ENCODE assay signal across 18 mouse cellular contexts in genomic region chr11:78693307-78693706, GRCm38 (mm10). TPM values are rescaled to one million over a fixed set of nuclear protein-coding genes. Genes with fewer than 3 reads are reported as not detected.
DNase-seq lines count a peak whose midpoint lies in the region; ATAC-seq and TF ChIP-seq lines count a peak whose summit lies in the region.
"Had no signal": no experiment of that assay in that cellular context is flagged by ENCODE, and none has a peak within 500 bp of the region (broad histone marks: within the 10 kb centered on the region; RNA-seq: fewer than 3 reads in every experiment).

No protein-coding gene starts in this region.

- no peak overlapping the region for H3K9ac ChIP-seq in hindbrain, embryonic 13.5 days
- H3K9ac ChIP-seq in hindbrain, postnatal 0 days (replicated peaks; ENCODE audit: low read length) = no peak overlapping the region
- H3K9ac ChIP-seq in midbrain, embryonic 12.5 days (replicated peaks) = no peak overlapping the region
- H3K9ac ChIP-seq in forebrain, embryonic 15.5 days (replicated peaks) = no peak overlapping the region
- H3K9ac ChIP-seq in neural tube, embryonic 13.5 days = no peak overlapping the region
- H3K9ac ChIP-seq: liver, embryonic 15.5 days had no signal

- H3K4me3 ChIP-seq in hindbrain, embryonic 13.5 days = no peak overlapping the region
- no peak overlapping the region for H3K4me3 ChIP-seq in hindbrain, postnatal 0 days (ENCODE audit: low read length)
- H3K4me3 ChIP-seq in midbrain, embryonic 12.5 days = no peak overlapping the region
- H3K4me3 ChIP-seq in midbrain, embryonic 10.5 days = no peak overlapping the region
- no peak overlapping the region for H3K4me3 ChIP-seq in forebrain, embryonic 15.5 days
- H3K4me3 ChIP-seq in neural tube, embryonic 13.5 days = no peak overlapping the region
- H3K4me3 ChIP-seq: liver, embryonic 15.5 days had no signal

- 97% methylated on average over 8 of the region's 8 CpGs for WGBS in hindbrain, embryonic 13.5 days
- 96% methylated on average over 8 of the region's 8 CpGs for whole genome bisulfite sequencing in hindbrain, postnatal 0 days
- 95% methylated on average over 8 of the region's 8 CpGs for WGBS in midbrain, embryonic 12.5 days
- WGBS in midbrain, embryonic 10.5 days = 95% methylated on average over 8 of the region's 8 CpGs
- 93% methylated on average over 8 of the region's 8 CpGs for WGBS in forebrain, embryonic 15.5 days
- WGBS in neural tube, embryonic 13.5 days = 94% methylated on average over 8 of the region's 8 CpGs

- no peaks in the 10 kb centered on the region for H3K36me3 ChIP-seq in hindbrain, embryonic 13.5 days
- H3K36me3 ChIP-seq in hindbrain, postnatal 0 days (ENCODE audit: insufficient read depth, low read length) = no peaks in the 10 kb centered on the region
- H3K36me3 ChIP-seq in midbrain, embryonic 12.5 days = no peaks in the 10 kb centered on the region
- peaks cover 10% of the 10 kb centered on the region for H3K36me3 ChIP-seq in midbrain, embryonic 10.5 days
- H3K36me3 ChIP-seq in forebrain, embryonic 15.5 days = no peaks in the 10 kb centered on the region
- no peaks in the 10 kb centered on the region for H3K36me3 ChIP-seq in neural tube, embryonic 13.5 days
- H3K36me3 ChIP-seq: liver, embryonic 15.5 days had no signal

- no peak for TF ChIP-seq CTCF in hindbrain, postnatal 0 days (IDR thresholded peaks at IDR 0.05; ENCODE audit: low read depth)

- no peak overlapping the region for H3K27ac ChIP-seq in hindbrain, embryonic 13.5 days
- no peak overlapping the region for H3K27ac ChIP-seq in hindbrain, postnatal 0 days
- H3K27ac ChIP-seq in midbrain, embryonic 12.5 days (replicated peaks) = no peak overlapping the region
- no peak overlapping the region for H3K27ac ChIP-seq in midbrain, embryonic 10.5 days (replicated peaks)
- no peak overlapping the region for H3K27ac ChIP-seq in forebrain, embryonic 15.5 days (replicated peaks)
- H3K27ac ChIP-seq in neural tube, embryonic 13.5 days (replicated peaks) = no peak overlapping the region
- H3K27ac ChIP-seq: kidney, postnatal 0 days; liver, embryonic 15.5 days; stomach, postnatal 0 days had no signal

- H3K4me1 ChIP-seq in hindbrain, embryonic 13.5 days (replicated peaks) = peaks cover 58% of the 10 kb centered on the region
- H3K4me1 ChIP-seq in hindbrain, postnatal 0 days (ENCODE audit: insufficient read depth, low read length) = peaks cover 26% of the 10 kb centered on the region
- peaks cover 43% of the 10 kb centered on the region for H3K4me1 ChIP-seq in midbrain, embryonic 12.5 days
- peaks cover 53% of the 10 kb centered on the region for H3K4me1 ChIP-seq in midbrain, embryonic 10.5 days
- peaks cover 74% of the 10 kb centered on the region for H3K4me1 ChIP-seq in forebrain, embryonic 15.5 days
- peaks cover 79% of the 10 kb centered on the region for H3K4me1 ChIP-seq in neural tube, embryonic 13.5 days (replicated peaks)

- no peak for DNase-seq in hindbrain, postnatal 0 days (ENCODE audit: low spot score)
- no peak for DNase-seq in midbrain, embryonic 10.5 days (ENCODE audit: low spot score)
- DNase-seq in thymus, postnatal 4 days = no peak
- no peak for DNase-seq in left cerebral cortex, adult 11 months (ENCODE audit: low spot score)
- DNase-seq: cerebellum, adult 2 months; embryo, embryonic 11 days; layer of hippocampus, adult 9-11 months; left cerebral cortex, postnatal 4 days; right cerebral cortex, adult 18-20 months; thymus, postnatal 25 days had no signal

- no peak for ATAC-seq in hindbrain, embryonic 13.5 days (ENCODE audit: low FRiP score)
- ATAC-seq in hindbrain, postnatal 0 days = no peak
- no peak for ATAC-seq in midbrain, embryonic 12.5 days (ENCODE audit: low FRiP score, low read depth)
- ATAC-seq in forebrain, embryonic 15.5 days (replicated peaks) = no peak
- no peak for ATAC-seq in neural tube, embryonic 13.5 days (ENCODE audit: low read depth)
- ATAC-seq: Patski had no signal

- H3K4me2 ChIP-seq in hindbrain, embryonic 13.5 days = peak overlapping the region; percentile 64
- no peak overlapping the region for H3K4me2 ChIP-seq in hindbrain, postnatal 0 days (ENCODE audit: low read depth, low read length)
- H3K4me2 ChIP-seq in midbrain, embryonic 12.5 days (replicated peaks) = peak overlapping the region; percentile 19; the same call in 1 of the 2 replicates
- H3K4me2 ChIP-seq in forebrain, embryonic 15.5 days (replicated peaks) = peak overlapping the region; percentile 56
- peak overlapping the region; percentile 72 for H3K4me2 ChIP-seq in neural tube, embryonic 13.5 days
- H3K4me2 ChIP-seq: liver, embryonic 15.5 days had no signal

- H3K9me3 ChIP-seq in hindbrain, embryonic 13.5 days = no peaks in the 10 kb centered on the region
- no peaks in the 10 kb centered on the region for H3K9me3 ChIP-seq in hindbrain, postnatal 0 days (ENCODE audit: low read length)
- H3K9me3 ChIP-seq in midbrain, embryonic 12.5 days = no peaks in the 10 kb centered on the region
- H3K9me3 ChIP-seq in midbrain, embryonic 10.5 days (replicated peaks) = no peaks in the 10 kb centered on the region
- H3K9me3 ChIP-seq in forebrain, embryonic 15.5 days = no peaks in the 10 kb centered on the region
- H3K9me3 ChIP-seq in neural tube, embryonic 13.5 days = no peaks in the 10 kb centered on the region
- H3K9me3 ChIP-seq: liver, embryonic 15.5 days had no signal

- no peaks in the 10 kb centered on the region for H3K27me3 ChIP-seq in hindbrain, embryonic 13.5 days
- H3K27me3 ChIP-seq in hindbrain, postnatal 0 days (ENCODE audit: insufficient read depth, low read length) = no peaks in the 10 kb centered on the region
- H3K27me3 ChIP-seq in midbrain, embryonic 12.5 days = no peaks in the 10 kb centered on the region
- H3K27me3 ChIP-seq in midbrain, embryonic 10.5 days (ENCODE audit: low read depth, poor library complexity, severe bottlenecking) = no peaks in the 10 kb centered on the region
- no peaks in the 10 kb centered on the region for H3K27me3 ChIP-seq in forebrain, embryonic 15.5 days
- no peaks in the 10 kb centered on the region for H3K27me3 ChIP-seq in neural tube, embryonic 13.5 days
- H3K27me3 ChIP-seq: liver, embryonic 15.5 days; Patski had no signal

RNA-seq across cellular contexts. Expression of gene Nlk, which starts 3.9 kb away (rescaled TPM):
- polyA plus RNA-seq in hindbrain, embryonic 13.5 days (2015; fragmentation: Nextera tagmentation; extraction: Ambion mirVana) = 29.9 and 31.8 TPM in 2 replicates
- 30.4 and 36.7 TPM in 2 replicates for total RNA-seq in hindbrain, postnatal 0 days (2014; rRNA removed)
- polyA plus RNA-seq in hindbrain, postnatal 0 days (2015; fragmentation: Nextera tagmentation; extraction: Ambion mirVana) = 20.0 and 20.6 TPM in 2 replicates
- polyA plus RNA-seq in midbrain, embryonic 12.5 days (2016; fragmentation: Nextera tagmentation; extraction: Ambion mirVana) = 25.4 and 26.0 TPM in 2 replicates
- 18.5 and 21.1 TPM in 2 replicates for polyA plus RNA-seq in midbrain, embryonic 10.5 days (2016; fragmentation: Nextera tagmentation; extraction: Ambion mirVana)
- 31.8 and 31.9 TPM in 2 replicates for polyA plus RNA-seq in forebrain, embryonic 15.5 days (2015; fragmentation: Nextera tagmentation; extraction: Ambion mirVana)
- polyA plus RNA-seq in neural tube, embryonic 13.5 days (2015; fragmentation: Nextera tagmentation; extraction: Ambion mirVana) = 30.0 and 33.9 TPM in 2 replicates

RNA-seq across cellular contexts. Expression of gene Ccnq, which starts 58.2 kb away (rescaled TPM):
- 28.3 and 33.3 TPM in 2 replicates for polyA plus RNA-seq in hindbrain, embryonic 13.5 days (2015; fragmentation: Nextera tagmentation; extraction: Ambion mirVana)
- 35.9 and 39.0 TPM in 2 replicates for total RNA-seq in hindbrain, postnatal 0 days (2014; rRNA removed)
- 35.4 and 37.5 TPM in 2 replicates for polyA plus RNA-seq in hindbrain, postnatal 0 days (2015; fragmentation: Nextera tagmentation; extraction: Ambion mirVana)
- 31.0 and 35.6 TPM in 2 replicates for polyA plus RNA-seq in midbrain, embryonic 12.5 days (2016; fragmentation: Nextera tagmentation; extraction: Ambion mirVana)
- polyA plus RNA-seq in midbrain, embryonic 10.5 days (2016; fragmentation: Nextera tagmentation; extraction: Ambion mirVana) = 39.5 and 40.5 TPM in 2 replicates
- 36.4 and 40.4 TPM in 2 replicates for polyA plus RNA-seq in forebrain, embryonic 15.5 days (2015; fragmentation: Nextera tagmentation; extraction: Ambion mirVana)
- 33.3 and 36.0 TPM in 2 replicates for polyA plus RNA-seq in neural tube, embryonic 13.5 days (2015; fragmentation: Nextera tagmentation; extraction: Ambion mirVana)
